Mouse (Mus musculus) lung, embryonic 14.5 days (tissue): ENCODE results near the gene Map3k5. TPM values are rescaled to one million over a fixed set of nuclear protein-coding genes. Genes with fewer than 3 reads are reported as not detected.

Source experiments
- ATAC-seq: fragments of 200-750 bp; cut with Nextera tagmentation; 2 replicates; pipeline ENCODE4 v1.8.0; 2017; ENCODE audit warnings: mild to moderate bottlenecking, moderate TSS enrichment, moderate library complexity; ENCODE audit not compliant: insufficient read depth
- DNase-seq: peaks from one replicate; pipeline ENCODE4 v3.0.0-alpha.2; 2015
- H3K27ac ChIP-seq: fragments of 300-500 bp; sonication (generic); 2 replicates; pipeline ENCODE4 v1.5.1; 2014; ENCODE audit warnings: low read depth, mild to moderate bottlenecking, moderate library complexity
- H3K27me3 ChIP-seq: fragments of 300-500 bp; sonication (generic); 2 replicates; pipeline ENCODE4 v1.6.1; 2014; ENCODE audit warnings: low read length, control low read depth; ENCODE audit not compliant: insufficient read depth
- H3K36me3 ChIP-seq: fragments of 300-500 bp; sonication (generic); 2 replicates; pipeline ENCODE4 v1.6.1; 2014; ENCODE audit warnings: control low read depth; ENCODE audit not compliant: insufficient read depth
- H3K4me1 ChIP-seq: fragments of 300-500 bp; sonication (generic); 2 replicates; pipeline ENCODE4 v1.6.1; 2014; ENCODE audit warnings: antibody characterized with exemption, control low read depth; ENCODE audit not compliant: insufficient read depth
- H3K4me2 ChIP-seq: fragments of 300-500 bp; sonication (generic); 2 replicates; pipeline ENCODE4 v1.6.1; 2014; ENCODE audit warnings: mild to moderate bottlenecking
- H3K4me3 ChIP-seq: fragments of 300-500 bp; sonication (generic); 2 replicates; pipeline ENCODE4 v1.5.1; 2014; ENCODE audit warnings: low read depth, low read length
- H3K9ac ChIP-seq: fragments of 300-500 bp; sonication (generic); 2 replicates; pipeline ENCODE4 v1.6.1; 2014
- H3K9me3 ChIP-seq: fragments of 300-500 bp; sonication (generic); 2 replicates; pipeline ENCODE4 v1.6.1; 2016; ENCODE audit warnings: low read depth, low read length, control low read depth
- CTCF ChIP-seq: IDR thresholded peaks from 2 replicates; pipeline ENCODE4 v1.5.1; 2016; ENCODE audit warnings: antibody characterized with exemption, low read depth
- WGBS: fragments of 180-500 bp; shearing (Covaris S2); extraction: QIAGEN DNeasy Blood & Tissue Kit; methylation state at CpG from one replicate; pipeline ENCODE4 v1.1.7; 2014; 5-methylcytosine and 5-hydroxymethylcytosine counted together
- polyA plus RNA-seq: library from polyadenylated mRNA; unstranded; fragments of >200 nt; fragmentation: Nextera tagmentation; extraction: Ambion mirVana; gene quantifications from 2 replicates; pipeline ENCODE4 v1.2.1, GENCODE M21; 2014

Gene Map3k5
- polyA plus RNA-seq, 1 experiment from 2014 or later = 2.5 TPM

DNA sequence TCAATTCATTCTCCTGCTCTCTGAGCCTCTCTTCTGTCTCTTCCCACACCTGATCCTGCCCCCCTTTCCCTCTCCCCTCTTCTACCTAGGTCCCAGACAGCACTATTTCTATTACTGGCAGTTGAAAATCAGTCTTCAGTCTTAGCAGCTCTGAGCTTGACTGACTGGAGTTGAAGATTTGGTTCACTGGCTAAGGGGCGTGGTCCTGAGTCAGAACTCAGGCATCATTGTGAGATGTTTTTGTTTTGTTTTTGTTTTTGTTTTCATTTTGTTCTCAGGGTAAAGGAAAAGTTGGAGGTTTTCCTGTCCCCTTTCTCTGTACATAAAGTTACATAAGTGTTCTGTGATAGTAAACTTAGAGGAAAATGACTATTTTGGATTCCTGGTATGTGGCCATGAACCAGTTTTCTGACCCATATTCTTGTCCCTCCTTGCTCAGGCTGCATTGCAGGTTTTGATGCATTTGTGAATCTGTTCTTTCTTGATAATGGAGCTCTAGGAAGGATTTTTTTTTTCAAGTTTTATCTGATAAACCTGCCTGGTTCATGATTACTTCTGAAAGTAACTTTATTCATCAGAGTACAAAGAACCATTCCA lies 131.9 kb downstream of the Map3k5 start:
- H3K4me2 ChIP-seq = no peak overlapping the region
- H3K9ac ChIP-seq = no peak overlapping the region
- no peak overlapping the region for H3K4me3 ChIP-seq
- H3K9me3 ChIP-seq = no peaks in the 10 kb centered on the region
- no peaks in the 10 kb centered on the region for H3K27me3 ChIP-seq
- 85% methylated on average over 1 of the region's 1 CpGs for WGBS
- no peak for ATAC-seq
- H3K4me1 ChIP-seq = no peaks in the 10 kb centered on the region
- no peak overlapping the region for H3K27ac ChIP-seq
- no peak for DNase-seq
- H3K36me3 ChIP-seq = no peaks in the 10 kb centered on the region
- TF ChIP-seq CTCF = no peak

DNA sequence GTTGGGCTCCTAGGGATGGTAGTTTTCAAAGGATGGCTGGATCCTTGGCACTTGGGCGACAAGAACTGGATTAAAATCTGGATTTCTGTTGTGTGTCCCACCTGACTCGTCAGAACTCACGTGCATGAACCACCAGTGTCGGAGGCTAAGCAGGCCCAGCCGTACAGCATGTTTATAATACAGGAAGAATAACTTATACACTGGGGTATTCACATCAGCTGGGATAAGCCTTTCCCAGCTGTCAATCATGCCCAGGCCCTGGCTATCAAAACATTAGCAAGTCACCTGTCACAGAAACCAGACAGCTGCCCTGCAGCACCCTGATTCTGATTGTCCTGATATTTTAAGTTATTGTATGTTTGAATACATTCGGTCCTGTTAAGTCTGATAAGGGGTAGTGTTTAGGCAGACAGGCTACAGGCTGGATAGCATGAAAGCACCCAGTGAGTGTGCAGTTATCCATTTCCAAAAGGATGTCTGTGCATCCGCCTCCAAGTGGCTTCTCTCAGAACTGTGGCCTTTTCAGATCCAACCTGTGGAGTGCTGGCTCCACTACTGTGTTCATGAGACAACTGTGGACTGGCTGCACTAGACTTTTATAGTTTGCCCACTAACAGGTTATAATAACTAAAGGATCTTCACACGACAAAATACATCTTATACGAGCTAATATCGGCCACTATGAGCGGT lies 135.6 kb downstream of the Map3k5 start:
- Histone ChIP-seq H3K27me3 (no peaks in the 10 kb centered on the region), H3K9me3 (no peaks in the 10 kb centered on the region), H3K36me3 (no peaks in the 10 kb centered on the region), H3K4me2 (no peak overlapping the region), H3K27ac (no peak overlapping the region), H3K9ac (no peak overlapping the region), H3K4me3 (no peak overlapping the region), H3K4me1 (no peaks in the 10 kb centered on the region)
- no peak for TF ChIP-seq CTCF
- DNase-seq = no peak
- no peak for ATAC-seq
- 80% methylated on average over 11 of the region's 11 CpGs for WGBS

DNA sequence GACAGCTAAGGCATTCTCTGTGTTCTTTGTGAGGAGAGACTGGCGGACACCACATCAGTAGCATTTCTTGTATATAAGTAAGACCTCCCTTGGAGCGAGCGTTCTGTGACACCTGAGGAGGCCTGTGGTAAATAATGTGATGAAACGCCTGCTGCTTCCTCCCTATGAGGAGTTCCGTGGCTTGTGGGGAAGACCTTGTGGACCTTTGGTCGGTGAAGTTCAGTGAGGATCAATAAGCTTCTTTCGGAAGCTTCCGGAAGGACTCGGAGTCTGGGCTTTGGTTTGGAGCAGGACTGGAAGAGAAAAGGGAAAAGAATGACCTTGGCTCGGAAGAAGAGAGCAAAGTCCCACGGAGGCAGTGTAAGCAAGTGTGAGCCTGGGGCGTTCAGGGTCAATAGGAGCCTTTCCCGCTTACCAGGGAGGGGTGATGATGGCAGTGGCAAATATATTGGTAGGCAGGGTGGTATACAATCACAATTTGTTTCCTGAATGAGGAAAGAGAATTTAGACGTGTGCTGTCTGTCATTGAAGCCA lies 136.4 kb downstream of the Map3k5 start:
- Histone ChIP-seq H3K4me1 (no peaks in the 10 kb centered on the region), H3K36me3 (no peaks in the 10 kb centered on the region), H3K27ac (no peak overlapping the region), H3K9ac (no peak overlapping the region), H3K4me3 (no peak overlapping the region), H3K4me2 (no peak overlapping the region), H3K9me3 (no peaks in the 10 kb centered on the region), H3K27me3 (no peaks in the 10 kb centered on the region)
- ATAC-seq (no peak), DNase-seq (no peak)
- 71% methylated on average over 14 of the region's 14 CpGs for WGBS
- TF ChIP-seq CTCF = no peak

DNA sequence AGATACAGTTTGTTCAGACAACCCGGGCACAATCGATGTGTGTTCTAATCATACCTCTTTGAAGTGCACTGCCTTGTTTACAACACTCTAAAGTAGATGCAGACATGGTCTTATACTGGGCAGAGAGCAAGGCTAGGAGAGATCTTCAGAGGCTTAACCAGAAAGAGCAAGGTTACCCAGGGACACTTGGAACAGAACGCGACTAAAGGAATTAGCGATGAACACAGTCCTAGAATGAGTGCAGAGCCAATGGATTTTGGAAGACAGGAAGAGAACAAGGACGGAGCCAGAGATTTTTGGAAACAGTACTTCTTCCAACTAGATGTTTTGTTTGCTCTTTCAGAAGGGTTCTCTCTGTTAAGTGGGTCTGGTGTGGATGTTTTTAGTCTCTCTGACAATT lies 137.4 kb downstream of the Map3k5 start:
- H3K9me3 ChIP-seq = no peaks in the 10 kb centered on the region
- no peak overlapping the region for H3K4me3 ChIP-seq
- no peak overlapping the region for H3K9ac ChIP-seq
- no peak for TF ChIP-seq CTCF
- H3K4me1 ChIP-seq = no peaks in the 10 kb centered on the region
- ATAC-seq (no peak), DNase-seq (no peak)
- no peaks in the 10 kb centered on the region for H3K36me3 ChIP-seq
- H3K27me3 ChIP-seq = no peaks in the 10 kb centered on the region
- H3K4me2 ChIP-seq = no peak overlapping the region
- 83% methylated on average over 6 of the region's 6 CpGs for WGBS
- H3K27ac ChIP-seq = no peak overlapping the region

DNA sequence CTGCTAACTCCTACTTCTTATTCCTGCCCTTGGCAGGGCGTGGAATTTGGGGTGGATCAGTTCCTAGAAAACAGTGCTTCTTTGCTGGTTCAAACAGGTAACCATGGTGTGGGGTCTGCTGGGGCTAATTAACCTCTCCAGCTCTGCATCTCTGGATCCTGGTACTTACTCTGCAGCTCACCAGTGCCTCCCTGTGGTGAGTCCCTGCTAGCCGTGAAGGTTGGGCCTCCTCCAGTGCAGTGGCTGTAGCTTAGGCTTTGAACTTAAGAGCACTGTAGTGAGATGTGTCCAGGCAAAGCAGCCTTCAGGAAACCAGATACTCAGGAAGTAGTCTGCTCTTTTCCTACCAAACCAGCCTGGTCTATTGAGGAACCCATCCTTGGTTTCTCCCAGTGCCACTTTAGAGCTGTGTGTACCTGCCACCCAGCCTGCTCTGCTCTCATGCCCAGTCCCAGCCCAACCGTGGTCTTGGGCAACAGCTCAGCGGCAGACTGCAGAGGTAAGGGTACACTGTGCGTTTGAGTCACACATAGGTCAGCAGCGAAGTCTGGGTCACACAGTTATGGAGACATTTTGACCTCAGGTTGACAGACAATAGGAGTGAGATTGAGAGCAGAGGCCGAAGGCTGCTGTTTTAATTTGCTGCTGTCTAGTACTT lies 139.1 kb downstream of the Map3k5 start:
- ATAC-seq (peak; percentile 87), DNase-seq (peak; percentile 81)
- Histone ChIP-seq H3K4me1 (no peaks in the 10 kb centered on the region), H3K4me2 (no peak overlapping the region), H3K36me3 (no peaks in the 10 kb centered on the region), H3K27ac (no peak overlapping the region), H3K9ac (no peak overlapping the region), H3K4me3 (no peak overlapping the region), H3K9me3 (no peaks in the 10 kb centered on the region), H3K27me3 (no peaks in the 10 kb centered on the region)
- WGBS = 61% methylated on average over 7 of the region's 7 CpGs
- TF ChIP-seq CTCF = peak; percentile 88

DNA sequence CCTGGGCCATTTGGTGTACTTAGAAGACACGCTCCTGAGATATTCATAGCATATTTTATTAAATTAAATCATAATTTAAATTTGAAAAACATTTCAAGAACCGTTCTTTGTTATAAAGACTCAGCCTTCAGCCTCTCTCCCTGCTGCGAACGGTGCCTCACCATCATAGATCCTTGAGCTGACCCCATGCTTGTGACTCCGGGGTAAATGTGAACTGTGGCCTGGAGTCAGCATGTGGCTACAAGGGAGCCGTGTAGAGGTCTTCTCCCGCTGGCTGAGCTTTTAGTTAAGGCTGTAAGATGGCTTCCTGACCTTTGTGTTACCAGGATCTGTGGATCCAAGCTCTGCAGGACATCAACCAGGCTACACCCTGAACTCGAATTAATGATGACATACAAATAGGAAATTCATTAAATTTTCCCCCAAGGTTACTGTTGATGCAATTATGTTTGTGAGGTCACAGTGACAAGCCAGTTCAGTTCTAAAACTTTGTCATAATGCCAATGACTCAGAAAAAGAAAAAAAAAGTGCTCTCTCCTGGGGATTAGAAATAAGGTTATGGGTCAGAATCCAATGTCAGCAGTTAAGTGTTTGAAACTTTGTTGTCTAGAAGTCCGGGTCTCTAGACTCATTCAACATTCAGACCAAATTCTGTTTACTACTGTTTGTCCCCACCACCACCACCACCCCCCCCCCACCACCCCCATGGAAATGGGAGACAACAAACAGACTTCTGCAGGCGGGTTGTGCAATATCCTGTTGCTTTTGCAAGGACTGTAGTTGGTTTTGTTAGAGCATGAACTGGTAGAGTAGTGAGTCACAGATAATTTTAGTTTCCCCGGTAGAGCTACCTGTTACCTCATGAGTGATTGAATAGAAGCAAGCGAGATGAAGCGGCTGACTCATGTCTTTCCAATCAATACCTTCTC lies 142.5 kb downstream of the Map3k5 start:
- no peak for ATAC-seq
- WGBS = 70% methylated on average over 13 of the region's 13 CpGs
- TF ChIP-seq CTCF = no peak
- no peaks in the 10 kb centered on the region for H3K9me3 ChIP-seq
- H3K4me1 ChIP-seq = no peaks in the 10 kb centered on the region
- no peaks in the 10 kb centered on the region for H3K36me3 ChIP-seq
- H3K4me3 ChIP-seq = no peak overlapping the region
- no peaks in the 10 kb centered on the region for H3K27me3 ChIP-seq
- no peak overlapping the region for H3K27ac ChIP-seq
- no peak for DNase-seq
- H3K9ac ChIP-seq = no peak overlapping the region
- no peak overlapping the region for H3K4me2 ChIP-seq
